Mouse (Mus musculus) liver, embryonic 11.5 days (tissue): Measurements from ENCODE around the gene Tmod2. TPM values are rescaled to one million over a fixed set of nuclear protein-coding genes. Genes with fewer than 3 reads are reported as not detected.
"Not testable (repeated sequence)": the region's sequence is repeated elsewhere in the genome, so short reads cannot be mapped to it uniquely, and the experiment has no call there.

Experiments
- ATAC-seq: fragments of 200-750 bp; cut with Nextera tagmentation; replicated peaks from 2 replicates; pipeline ENCODE4 v1.8.0; 2017; ENCODE audit warnings: moderate number of reproducible peaks, mild to moderate bottlenecking, moderate TSS enrichment, moderate library complexity; ENCODE audit not compliant: low FRiP score
- DNase-seq: peaks from one replicate; pipeline ENCODE4 v3.0.0-alpha.2; 2017; ENCODE audit warnings: low spot score
- H3K27ac ChIP-seq: fragments of 300-500 bp; sonication (generic); 2 replicates; pipeline ENCODE4 v1.5.1; 2014; ENCODE audit warnings: mild to moderate bottlenecking, low read depth, low read length, control low read depth
- H3K27me3 ChIP-seq: fragments of 300-500 bp; sonication (generic); replicated peaks from 2 replicates; pipeline ENCODE4 v1.6.1; 2014; ENCODE audit warnings: low read length, mixed read lengths; ENCODE audit not compliant: control insufficient read depth, insufficient read depth
- H3K36me3 ChIP-seq: fragments of 300-500 bp; sonication (generic); 2 replicates; pipeline ENCODE4 v1.6.1; 2014; ENCODE audit warnings: mild to moderate bottlenecking, low read length, moderate library complexity, mixed read lengths; ENCODE audit not compliant: control insufficient read depth, insufficient read depth
- H3K4me1 ChIP-seq: fragments of 300-500 bp; sonication (generic); replicated peaks from 2 replicates; pipeline ENCODE4 v1.6.1; 2014; ENCODE audit warnings: low read length, mixed read lengths; ENCODE audit not compliant: control insufficient read depth, insufficient read depth
- H3K4me2 ChIP-seq: fragments of 300-500 bp; sonication (generic); 2 replicates; pipeline ENCODE4 v1.6.1; 2014; ENCODE audit warnings: mild to moderate bottlenecking, control low read depth, moderate library complexity
- H3K4me3 ChIP-seq: fragments of 300-500 bp; sonication (generic); 2 replicates; pipeline ENCODE4 v1.5.1; 2014; ENCODE audit warnings: low read depth, low read length, control low read depth
- H3K9ac ChIP-seq: fragments of 300-500 bp; sonication (generic); 2 replicates; pipeline ENCODE4 v1.6.1; 2014; ENCODE audit warnings: low read depth, low read length, control low read depth
- H3K9me3 ChIP-seq: fragments of 300-500 bp; sonication (generic); 2 replicates; pipeline ENCODE4 v1.6.1; 2016; ENCODE audit warnings: low read length, inconsistent platforms, mixed read lengths; ENCODE audit not compliant: control insufficient read depth
- WGBS: fragments of 180-500 bp; shearing (Covaris S2); extraction: QIAGEN DNeasy Blood & Tissue Kit; methylation state at CpG from one replicate; pipeline ENCODE4 v1.1.7; 2014; 5-methylcytosine and 5-hydroxymethylcytosine counted together
- polyA plus RNA-seq: library from polyadenylated mRNA; unstranded; fragments of >200 nt; fragmentation: Nextera tagmentation; extraction: Ambion mirVana; gene quantifications from 2 replicates; pipeline ENCODE4 v1.2.1, GENCODE M21; 2014

Tmod2 gene
- polyA plus RNA-seq, 1 experiment from 2014 or later, result 3.1 TPM

- 75% methylated on average over 10 of the region's 10 CpGs for WGBS
- no peaks in the 10 kb centered on the region for H3K9me3 ChIP-seq
- no peak overlapping the region for H3K27ac ChIP-seq
- DNase-seq, result no peak
- no peaks in the 10 kb centered on the region for H3K36me3 ChIP-seq
- no peak for ATAC-seq
- no peaks in the 10 kb centered on the region for H3K27me3 ChIP-seq
- H3K9ac ChIP-seq, result no peak overlapping the region
- H3K4me2 ChIP-seq, result no peak overlapping the region
- no peak overlapping the region for H3K4me3 ChIP-seq
- no peaks in the 10 kb centered on the region for H3K4me1 ChIP-seq
Observed at GRCm38 (mm10) chr9:75632111-75632510, 21.0 kb upstream of the Tmod2 start.

- Histone ChIP-seq H3K4me3 (no peak overlapping the region), H3K27ac (no peak overlapping the region), H3K4me2 (no peak overlapping the region), H3K9ac (no peak overlapping the region), H3K36me3 (no peaks in the 10 kb centered on the region), H3K9me3 (no peaks in the 10 kb centered on the region), H3K4me1 (no peaks in the 10 kb centered on the region; the same call in 1 of the 2 replicates), H3K27me3 (no peaks in the 10 kb centered on the region; the same call in 1 of the 2 replicates)
- no peak for DNase-seq
- 69% methylated on average over 8 of the region's 8 CpGs for WGBS
- no peak for ATAC-seq
Observed at GRCm38 (mm10) chr9:75630823-75631454, 19.8 kb upstream of the Tmod2 start.

- Histone ChIP-seq H3K4me2 (peak overlapping the region; percentile 91), H3K36me3 (no peaks in the 10 kb centered on the region), H3K9me3 (no peaks in the 10 kb centered on the region), H3K27me3 (peaks cover 5% of the 10 kb centered on the region; the same call in 1 of the 2 replicates), H3K9ac (peak overlapping the region; percentile 77), H3K27ac (no peak overlapping the region), H3K4me3 (peak overlapping the region; percentile 73), H3K4me1 (no peaks in the 10 kb centered on the region; the same call in 1 of the 2 replicates)
- no peak for ATAC-seq
- DNase-seq, result no peak
- WGBS, result 2% methylated on average over 14 of the region's 14 CpGs
Observed at GRCm38 (mm10) chr9:75626308-75626604, 15.1 kb upstream of the Tmod2 start.

DNA sequence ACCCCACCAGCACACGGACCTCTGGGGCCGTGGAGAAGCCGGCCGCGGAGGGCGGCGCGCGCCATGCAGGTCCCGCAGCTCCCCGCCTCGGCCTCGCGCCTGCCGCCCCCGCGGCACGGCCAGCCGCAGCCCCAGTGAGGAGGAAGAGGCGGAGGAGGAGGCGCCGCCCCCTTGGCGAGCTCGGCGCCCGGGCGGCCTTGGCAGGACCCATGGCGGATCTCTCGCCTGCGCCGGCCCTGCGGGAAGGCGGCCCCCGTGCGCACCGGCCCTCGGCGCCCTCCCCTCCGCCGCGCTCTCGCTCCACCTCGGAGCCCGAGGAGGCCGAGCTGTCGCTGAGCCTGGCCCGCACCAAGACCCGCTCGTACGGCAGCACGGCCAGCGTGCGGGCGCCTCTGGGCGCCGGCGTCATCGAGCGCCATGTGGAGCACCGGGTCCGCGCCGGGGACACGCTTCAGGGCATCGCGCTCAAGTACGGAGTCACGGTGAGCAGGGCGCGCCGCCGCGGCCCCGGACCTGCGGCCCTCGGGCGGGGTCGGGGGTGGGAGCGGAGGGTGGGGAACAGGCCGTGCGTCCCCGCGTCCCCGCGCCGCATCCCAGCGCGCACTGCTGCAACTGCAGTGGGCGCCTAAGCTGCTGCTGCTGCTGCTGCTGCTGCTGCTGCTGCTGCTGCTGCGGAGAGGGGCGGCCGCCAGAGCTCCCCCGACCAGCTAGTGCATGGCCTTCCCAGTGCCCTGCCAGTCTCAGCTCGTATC, 14.6 kb upstream of the Tmod2 start, which contains the start of gene Lysmd2:
Lysmd2 (plus strand) TSS at position 186 of the 752 bp plus-strand sequence.
- peak; percentile 81 for ATAC-seq
- WGBS, result under 1% methylated on average over 84 of the region's 94 CpGs
- H3K4me3 ChIP-seq, result peak within 1 kb of the TSS; percentile 73
- H3K4me2 ChIP-seq, result peak within 1 kb of the TSS; percentile 91
- H3K27ac ChIP-seq, result 0 out of 2 replicates have a peak within 1 kb of the TSS, but pooled peaks have one; percentile 48
- peaks cover 5% of the 10 kb centered on the region; the same call in 1 of the 2 replicates for H3K27me3 ChIP-seq
- no peaks in the 10 kb centered on the region for H3K36me3 ChIP-seq
- H3K9me3 ChIP-seq, result no peaks in the 10 kb centered on the region
- no peaks in the 10 kb centered on the region; the same call in 1 of the 2 replicates for H3K4me1 ChIP-seq
- H3K9ac ChIP-seq, result peak within 1 kb of the TSS; percentile 77
- DNase-seq, result peak; percentile 72

- DNase-seq (no peak), ATAC-seq (peak; percentile 27; the same call in 1 of the 2 replicates)
- peak overlapping the region; percentile 73 for H3K4me3 ChIP-seq
- no peaks in the 10 kb centered on the region for H3K9me3 ChIP-seq
- H3K4me2 ChIP-seq, result peak overlapping the region; percentile 91
- H3K27me3 ChIP-seq, result peaks cover 5% of the 10 kb centered on the region; the same call in 1 of the 2 replicates
- no peak overlapping the region for H3K27ac ChIP-seq
- peak overlapping the region; percentile 77 for H3K9ac ChIP-seq
- no peaks in the 10 kb centered on the region for H3K36me3 ChIP-seq
- WGBS, result 15% methylated on average over 18 of the region's 18 CpGs
- no peaks in the 10 kb centered on the region; the same call in 1 of the 2 replicates for H3K4me1 ChIP-seq
Observed at GRCm38 (mm10) chr9:75624983-75625555, 13.9 kb upstream of the Tmod2 start.

DNA sequence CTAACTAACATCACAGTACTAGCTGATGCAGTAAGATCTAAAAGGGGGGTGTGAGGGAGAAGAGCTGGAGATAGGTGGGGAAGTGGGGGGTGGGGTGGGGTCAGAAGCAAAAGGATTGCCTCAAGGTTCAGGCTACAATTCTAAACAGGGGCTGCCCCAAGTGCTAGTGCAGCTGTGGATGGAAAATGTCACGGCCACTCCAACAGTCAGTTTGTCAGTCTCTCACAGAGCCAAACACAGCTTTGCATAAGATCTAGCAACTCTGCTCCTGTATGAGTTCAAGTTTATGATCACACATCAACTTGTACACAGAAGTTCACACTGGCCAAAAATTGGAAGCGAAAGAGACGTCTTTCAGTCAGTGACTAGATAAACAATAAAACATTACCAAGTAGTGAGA, 10.3 kb upstream of the Tmod2 start:
- ATAC-seq (no peak), DNase-seq (no peak)
- Histone ChIP-seq H3K4me2 (no peak overlapping the region), H3K9ac (no peak overlapping the region), H3K4me1 (no peaks in the 10 kb centered on the region; the same call in 1 of the 2 replicates), H3K27me3 (peaks cover 5% of the 10 kb centered on the region; the same call in 1 of the 2 replicates), H3K4me3 (no peak overlapping the region), H3K36me3 (no peaks in the 10 kb centered on the region), H3K9me3 (no peaks in the 10 kb centered on the region), H3K27ac (no peak overlapping the region)
- 83% methylated on average over 3 of the region's 3 CpGs for WGBS

- not testable (repeated sequence) for H3K27ac ChIP-seq, H3K4me3 ChIP-seq, H3K4me2 ChIP-seq, H3K9me3 ChIP-seq, ATAC-seq, H3K36me3 ChIP-seq, DNase-seq, H3K4me1 ChIP-seq, H3K9ac ChIP-seq, H3K27me3 ChIP-seq
- 84% methylated on average over 2 of the region's 2 CpGs for WGBS
Observed at GRCm38 (mm10) chr9:75619761-75620160, 8.6 kb upstream of the Tmod2 start.

GRCm38 (mm10) chr9:75618836-75619400, 7.8 kb upstream of the Tmod2 start:
- Histone ChIP-seq H3K9me3 (no peaks in the 10 kb centered on the region), H3K4me3 (no peak overlapping the region), H3K27ac (no peak overlapping the region), H3K27me3 (no peaks in the 10 kb centered on the region), H3K4me1 (no peaks in the 10 kb centered on the region), H3K4me2 (no peak overlapping the region), H3K36me3 (no peaks in the 10 kb centered on the region), H3K9ac (no peak overlapping the region)
- WGBS, result 83% methylated on average over 6 of the region's 6 CpGs
- DNase-seq (no peak), ATAC-seq (no peak; the same call in 1 of the 2 replicates)
